8 mouse cellular contexts compared by ENCODE assay signal in the genomic region with DNA sequence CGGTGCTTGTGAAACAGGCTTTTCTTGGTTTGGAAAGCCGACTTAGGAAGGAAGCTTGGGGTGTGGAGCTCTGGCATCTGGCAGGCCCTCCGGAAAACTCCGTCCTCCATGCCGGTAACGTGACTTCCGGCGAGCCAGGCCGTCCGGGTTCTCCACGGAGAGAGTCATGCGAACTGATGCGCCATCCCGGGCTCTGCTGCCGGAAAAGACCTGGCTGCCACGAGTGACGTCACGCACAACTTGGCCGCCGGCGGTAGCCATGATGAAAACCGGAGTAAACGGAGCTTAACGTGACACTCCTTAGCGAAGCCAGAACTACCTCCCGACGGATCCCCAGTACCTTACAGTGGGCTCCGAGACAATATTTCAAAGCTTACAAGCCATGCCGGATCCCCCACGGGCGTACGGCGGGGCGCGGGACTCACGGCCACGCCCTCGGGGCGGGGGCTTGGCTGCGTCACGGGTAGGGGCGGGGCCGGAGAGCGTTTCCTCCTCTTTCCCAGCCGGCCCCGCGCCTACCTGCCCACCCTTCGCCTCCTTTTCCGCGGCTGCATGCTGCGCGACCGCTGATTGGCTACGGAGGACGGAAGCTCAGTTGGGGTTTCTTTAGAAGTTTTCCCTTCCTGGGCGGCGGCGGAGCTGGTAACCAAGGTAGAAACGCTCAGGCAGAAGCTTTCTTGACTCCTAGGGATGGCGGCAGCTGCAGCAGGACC. TPM values are rescaled to one million over a fixed set of nuclear protein-coding genes. Genes with fewer than 3 reads are reported as not detected.
DNase-seq lines count a peak whose midpoint lies in the region; ATAC-seq and TF ChIP-seq lines count a peak whose summit lies in the region.

A gene (plus strand): TSS at position 553 of the 713 bp plus-strand sequence.

- H3K4me1 ChIP-seq in G1E (ENCODE audit: insufficient read depth, low read depth, low read length): peaks cover 31% of the 10 kb centered on the region
- H3K4me1 ChIP-seq in forebrain, embryonic 16.5 days (replicated peaks; ENCODE audit: control insufficient read depth, insufficient read depth, low read length): peaks cover 13% of the 10 kb centered on the region
- peaks cover 13% of the 10 kb centered on the region; the same call in 1 of the 2 replicates for H3K4me1 ChIP-seq in lung, embryonic 14.5 days (ENCODE audit: insufficient read depth)
- peaks cover 2% of the 10 kb centered on the region; the same call in 1 of the 2 replicates for H3K4me1 ChIP-seq in olfactory bulb, adult 2 months (ENCODE audit: control insufficient read depth, insufficient read depth, low read length)
- peaks cover 6% of the 10 kb centered on the region for H3K4me1 ChIP-seq in thymus, adult 2 months (replicated peaks; ENCODE audit: control insufficient read depth, insufficient read depth, low read length)

- peak; percentile 99 for DNase-seq in G1E (ENCODE audit: low spot score)
- peak; percentile 97 to 98 for DNase-seq in cerebellum, adult 18-20 months
- peak; percentile 95 to 98 for DNase-seq in heart, postnatal 36 days
- DNase-seq in layer of hippocampus, adult 2 months (ENCODE audit: low spot score in 2 of 2): peak; percentile 95 to 96
- DNase-seq in lung, embryonic 14.5 days: peak; percentile 98
- peak; percentile 95 for DNase-seq in thymus, adult 2 months

- no peak for TF ChIP-seq CTCF in G1E (IDR thresholded peaks at IDR 0.05; ENCODE audit: low read depth, low read length)
- TF ChIP-seq CTCF in layer of hippocampus, adult 2 months (conservative IDR thresholded peaks at IDR 0.05): no peak
- TF ChIP-seq CTCF in lung, embryonic 14.5 days (IDR thresholded peaks at IDR 0.05; ENCODE audit: low read depth): no peak
- no peak for TF ChIP-seq CTCF in olfactory bulb, adult 2 months (IDR thresholded peaks at IDR 0.05; ENCODE audit: insufficient read depth, low read depth, low read length)
- 0 out of 2 replicates have a peak, but pooled peaks have one; percentile 57 for TF ChIP-seq CTCF in thymus, adult 2 months (IDR thresholded peaks at IDR 0.05; ENCODE audit: borderline replicate concordance, control insufficient read depth, extremely low read depth, insufficient read depth, low read length, poor library complexity)

- no peak; the same call in none of the 2 replicates for TF ChIP-seq POLR2A in olfactory bulb, adult 2 months (IDR thresholded peaks at IDR 0.05; ENCODE audit: insufficient read depth, low read depth, low read length)
- peak; percentile 30 for TF ChIP-seq POLR2A in thymus, adult 2 months (IDR thresholded peaks at IDR 0.05; ENCODE audit: control insufficient read depth, extremely low read depth, insufficient read depth, low read length, poor library complexity)

- peaks cover 49% of the 10 kb centered on the region for H3K36me3 ChIP-seq in G1E (replicated peaks)
- no peaks in the 10 kb centered on the region for H3K36me3 ChIP-seq in forebrain, embryonic 16.5 days (ENCODE audit: control insufficient read depth, insufficient read depth)
- peaks cover 11% of the 10 kb centered on the region; the same call in 1 of the 2 replicates for H3K36me3 ChIP-seq in lung, embryonic 14.5 days (ENCODE audit: insufficient read depth)
- peaks cover 13% of the 10 kb centered on the region for H3K36me3 ChIP-seq in thymus, adult 2 months (ENCODE audit: control insufficient read depth, insufficient read depth, low read length)

- peak within 1 kb of the TSS; percentile 99 for H3K27ac ChIP-seq in forebrain, embryonic 16.5 days (ENCODE audit: low read length)
- peak within 1 kb of the TSS; percentile 99 for H3K27ac ChIP-seq in layer of hippocampus, adult 2 months
- H3K27ac ChIP-seq in lung, embryonic 14.5 days (ENCODE audit: low read depth): peak within 1 kb of the TSS; percentile 96
- peak within 1 kb of the TSS; percentile 92 for H3K27ac ChIP-seq in olfactory bulb, adult 2 months (ENCODE audit: insufficient read depth, low read depth, low read length)
- H3K27ac ChIP-seq in thymus, adult 2 months (ENCODE audit: control insufficient read depth, insufficient read depth, low read length): peak within 1 kb of the TSS; percentile 91

- WGBS in forebrain, embryonic 16.5 days: under 1% methylated on average over 60 of the region's 60 CpGs
- WGBS in lung, embryonic 14.5 days: under 1% methylated on average over 60 of the region's 60 CpGs
- under 1% methylated on average over 60 of the region's 60 CpGs for WGBS in olfactory bulb, adult 2 months
- WGBS in thymus, adult 2 months: under 1% methylated on average over 60 of the region's 60 CpGs

- no peaks in the 10 kb centered on the region for H3K27me3 ChIP-seq in G1E (ENCODE audit: insufficient read depth, low read length)
- no peaks in the 10 kb centered on the region for H3K27me3 ChIP-seq in forebrain, embryonic 16.5 days (replicated peaks; ENCODE audit: control insufficient read depth, insufficient read depth, low read length)
- no peaks in the 10 kb centered on the region for H3K27me3 ChIP-seq in lung, embryonic 14.5 days (ENCODE audit: insufficient read depth, low read length)
- H3K27me3 ChIP-seq in thymus, adult 2 months (ENCODE audit: control insufficient read depth, insufficient read depth, low read length): no peaks in the 10 kb centered on the region

- H3K4me3 ChIP-seq in G1E (ENCODE audit: low read depth, low read length): peak within 1 kb of the TSS; percentile 77
- H3K4me3 ChIP-seq in forebrain, embryonic 16.5 days (replicated peaks; ENCODE audit: low read length): peak within 1 kb of the TSS; percentile 77
- peak within 1 kb of the TSS; percentile 68 for H3K4me3 ChIP-seq in layer of hippocampus, adult 2 months
- H3K4me3 ChIP-seq in lung, embryonic 14.5 days (ENCODE audit: low read depth, low read length): peak within 1 kb of the TSS; percentile 72
- peak within 1 kb of the TSS; percentile 56 for H3K4me3 ChIP-seq in olfactory bulb, adult 2 months (ENCODE audit: insufficient read depth, low read depth, low read length)
- peak within 1 kb of the TSS; percentile 92 for H3K4me3 ChIP-seq in thymus, adult 2 months (ENCODE audit: control insufficient read depth, insufficient read depth, low read length)

- peak within 1 kb of the TSS; percentile 86 for H3K4me2 ChIP-seq in forebrain, embryonic 16.5 days (ENCODE audit: low read length)
- peak within 1 kb of the TSS; percentile 90 for H3K4me2 ChIP-seq in lung, embryonic 14.5 days

- H3K9me3 ChIP-seq in G1E (replicated peaks): no peaks in the 10 kb centered on the region
- H3K9me3 ChIP-seq in forebrain, embryonic 16.5 days (ENCODE audit: control insufficient read depth, low read length): no peaks in the 10 kb centered on the region
- H3K9me3 ChIP-seq in lung, embryonic 14.5 days (ENCODE audit: low read depth, low read length): no peaks in the 10 kb centered on the region

- peak within 1 kb of the TSS; percentile 73 for H3K9ac ChIP-seq in forebrain, embryonic 16.5 days (replicated peaks; ENCODE audit: low read depth, low read length)
- H3K9ac ChIP-seq in lung, embryonic 14.5 days: peak within 1 kb of the TSS; percentile 67

- intact Hi-C loops in heart, postnatal 36 days (cut with DNase I): loop anchor here (2.0 to 5.0 kb wide), 2 partner anchors 106 to 190 kb away; a partner anchor contains a TSS

- peak; percentile 92 for ATAC-seq in G1E (ENCODE audit: extremely low read depth, insufficient number of reproducible peaks, low FRiP score, poor library complexity, severe bottlenecking)
- peak; percentile 98 for ATAC-seq in forebrain, embryonic 16.5 days
- ATAC-seq in lung, embryonic 14.5 days (ENCODE audit: insufficient read depth): peak; percentile 99

RNA-seq across cellular contexts. Expression of the gene that starts here (rescaled TPM):
- total RNA-seq in G1E (2014; fragmentation: Nextera tagmentation) (91.6 and 98.9 TPM in 2 replicates), G1E (2017) (216 and 228 TPM in 2 replicates)
- 3.6 and 6.1 TPM in 2 replicates for polyA plus RNA-seq in G1E (2012)
- polyA plus RNA-seq in forebrain, embryonic 16.5 days (2015; fragmentation: Nextera tagmentation; extraction: Ambion mirVana): 107 and 112 TPM in 2 replicates
- total RNA-seq in heart, postnatal 36 days (2021): 10 to 100 TPM; 64.8 to 73.7 TPM
- total RNA-seq in layer of hippocampus, adult 2 months (2021): 10 to 100 TPM; 89.7 to 92.1 TPM
- polyA plus RNA-seq in lung, embryonic 14.5 days (2014; fragmentation: Nextera tagmentation; extraction: Ambion mirVana): 128 and 129 TPM in 2 replicates
- polyA plus RNA-seq in olfactory bulb, adult 2 months (2012; ENCODE audit: insufficient read depth, insufficient read length, low replicate concordance, missing spikeins): not detected in 2 replicates
- 6.2 and 10.2 TPM in 2 replicates for polyA plus RNA-seq in thymus, adult 2 months (2012; rRNA removed)

Comparison
In these comparisons a context has a peak if more than half of its experiments do, and no peak if none do; other contexts are left out.
1. Peak in every context shown above with its lines: DNase-seq, ATAC-seq, H3K4me3 ChIP-seq and H3K27ac ChIP-seq.